Mouse (Mus musculus) ES-E14 (cell line): Measurements from ENCODE around the gene Zfp472.

Source experiments
- CHD2 ChIP-seq: IDR thresholded peaks from 2 replicates; pipeline ENCODE4 v1.6.1; 2014; ENCODE audit warnings: mild to moderate bottlenecking, low read depth, low read length, inconsistent platforms
- HCFC1 ChIP-seq: IDR thresholded peaks from 2 replicates; pipeline ENCODE4 v1.6.1; 2012; ENCODE audit warnings: low read length, inconsistent platforms, borderline replicate concordance; ENCODE audit not compliant: insufficient read depth

GRCm38 (mm10) chr17:32943661-32944060 lies 22.0 kb upstream of the Zfp472 start:
- TF ChIP-seq HCFC1 (no peak), CHD2 (no peak)
